Mouse (Mus musculus) heart, embryonic 12.5 days (tissue): ENCODE results near the gene Sgpp2. TPM values are rescaled to one million over a fixed set of nuclear protein-coding genes. Genes with fewer than 3 reads are reported as not detected.

Source experiments
- ATAC-seq: fragments of 200-750 bp; cut with Nextera tagmentation; 2 replicates; pipeline ENCODE4 v1.8.0; 2017; ENCODE audit warnings: moderate TSS enrichment, moderate library complexity; ENCODE audit not compliant: insufficient number of reproducible peaks, low FRiP score
- H3K27ac ChIP-seq: fragments of 300-500 bp; sonication (generic); 2 replicates; pipeline ENCODE4 v1.5.1; 2016; ENCODE audit warnings: mild to moderate bottlenecking, moderate library complexity; ENCODE audit not compliant: poor library complexity, severe bottlenecking
- H3K27me3 ChIP-seq: fragments of 300-500 bp; sonication (generic); replicated peaks from 2 replicates; pipeline ENCODE4 v1.6.1; 2016; ENCODE audit warnings: mild to moderate bottlenecking, moderate library complexity
- H3K36me3 ChIP-seq: fragments of 300-500 bp; sonication (generic); 2 replicates; pipeline ENCODE4 v1.6.1; 2016; ENCODE audit warnings: mild to moderate bottlenecking, moderate library complexity
- H3K4me1 ChIP-seq: fragments of 300-500 bp; sonication (generic); replicated peaks from 2 replicates; pipeline ENCODE4 v1.6.1; 2016; ENCODE audit warnings: mild to moderate bottlenecking
- H3K4me2 ChIP-seq: fragments of 300-500 bp; sonication (generic); 2 replicates; pipeline ENCODE4 v1.6.1; 2016; ENCODE audit warnings: mild to moderate bottlenecking, moderate library complexity
- H3K4me3 ChIP-seq: fragments of 300-500 bp; sonication (generic); 2 replicates; pipeline ENCODE4 v1.5.1; 2016; ENCODE audit warnings: mild to moderate bottlenecking
- H3K9ac ChIP-seq: fragments of 300-500 bp; sonication (generic); 2 replicates; pipeline ENCODE4 v1.6.1; 2016; ENCODE audit warnings: mild to moderate bottlenecking, moderate library complexity
- H3K9me3 ChIP-seq: fragments of 300-500 bp; sonication (generic); replicated peaks from 2 replicates; pipeline ENCODE4 v1.6.1; 2016; ENCODE audit warnings: mild to moderate bottlenecking, moderate library complexity
- WGBS: fragments of 180-500 bp; shearing (Covaris S2); methylation state at CpG from one replicate; pipeline ENCODE4 v1.1.7; 2016; 5-methylcytosine and 5-hydroxymethylcytosine counted together
- polyA plus RNA-seq: library from polyadenylated mRNA; unstranded; fragments of >200 nt; fragmentation: Nextera tagmentation; extraction: Ambion mirVana; gene quantifications from 2 replicates; pipeline ENCODE4 v1.2.1, GENCODE M21; 2016

The Sgpp2 gene
- 0.14 TPM in 2 replicates for polyA plus RNA-seq

DNA sequence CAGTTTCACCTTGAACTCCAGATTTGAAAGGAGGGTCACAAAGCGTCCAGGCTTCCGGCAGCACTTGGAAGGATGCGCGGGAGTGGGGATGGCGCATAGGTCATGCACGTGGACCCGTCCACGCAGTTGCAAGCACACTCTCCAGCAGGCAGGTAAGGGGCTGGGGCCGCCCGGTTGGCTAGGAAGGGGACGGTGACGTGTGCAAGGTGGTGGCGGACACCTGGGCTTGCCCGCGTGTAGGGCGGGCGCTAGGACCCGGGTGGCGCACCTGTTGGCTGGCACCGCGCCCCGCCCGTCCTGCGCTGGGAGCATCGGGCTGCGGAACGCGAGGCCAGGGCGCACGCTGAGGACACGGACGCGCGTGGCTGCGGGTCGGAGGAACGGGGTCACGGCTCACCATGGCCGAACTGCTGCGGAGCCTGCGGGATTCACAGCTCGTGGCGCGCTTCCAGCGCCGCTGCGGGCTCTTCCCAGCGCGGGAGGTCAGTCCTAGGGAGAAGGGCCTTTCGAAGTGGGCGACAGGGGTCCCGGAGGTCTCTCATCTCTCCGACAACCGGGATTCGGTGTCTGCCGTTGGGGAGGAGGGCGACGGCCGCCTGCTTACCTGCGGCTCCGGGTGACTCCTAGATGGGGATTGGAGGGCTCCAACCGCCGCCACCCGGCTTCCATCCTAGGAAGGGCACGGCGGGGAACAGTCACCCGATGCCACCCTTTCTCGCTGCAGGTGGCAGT lies at the start of gene Sgpp2:
Gene Sgpp2 (plus strand): TSS at position 325 of the 732 bp plus-strand sequence.
- no peaks in the 10 kb centered on the region for H3K36me3 ChIP-seq
- peaks cover 16% of the 10 kb centered on the region for H3K4me1 ChIP-seq
- H3K4me3 ChIP-seq = peak within 1 kb of the TSS; percentile 54
- H3K27ac ChIP-seq = no peak within 1 kb of the TSS
- under 1% methylated on average over 68 of the region's 68 CpGs for WGBS
- H3K4me2 ChIP-seq = peak within 1 kb of the TSS; percentile 98
- no peak for ATAC-seq
- H3K9ac ChIP-seq = peak within 1 kb of the TSS; percentile 35
- H3K9me3 ChIP-seq = no peaks in the 10 kb centered on the region
- peaks cover 59% of the 10 kb centered on the region for H3K27me3 ChIP-seq

DNA sequence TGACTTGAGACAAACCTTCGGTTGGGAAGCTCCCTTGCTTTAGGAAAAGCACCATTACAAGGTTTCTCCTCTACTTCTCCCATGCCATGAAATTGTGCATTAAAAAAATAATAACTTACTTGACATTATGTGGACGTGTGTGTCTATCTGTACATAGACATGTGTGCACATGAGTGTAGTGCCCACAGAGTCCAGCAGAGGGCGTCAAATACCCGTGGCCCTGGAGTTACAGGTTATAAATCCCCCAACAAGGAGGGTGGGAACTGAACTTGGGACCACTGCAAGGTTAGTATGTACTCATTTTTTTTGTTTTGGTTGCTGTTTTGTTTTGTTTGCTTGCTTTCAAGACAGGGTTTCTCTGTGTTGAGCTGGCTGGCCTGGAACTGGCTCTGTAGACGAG lies 42.6 kb upstream of the Sgpp2 start:
- no peak for ATAC-seq
- Histone ChIP-seq H3K27me3 (no peaks in the 10 kb centered on the region), H3K4me3 (no peak overlapping the region), H3K9ac (no peak overlapping the region), H3K27ac (no peak overlapping the region), H3K4me1 (no peaks in the 10 kb centered on the region), H3K4me2 (no peak overlapping the region), H3K36me3 (no peaks in the 10 kb centered on the region), H3K9me3 (no peaks in the 10 kb centered on the region; the same call in 1 of the 2 replicates)
- 61% methylated on average over 5 of the region's 5 CpGs for WGBS

DNA sequence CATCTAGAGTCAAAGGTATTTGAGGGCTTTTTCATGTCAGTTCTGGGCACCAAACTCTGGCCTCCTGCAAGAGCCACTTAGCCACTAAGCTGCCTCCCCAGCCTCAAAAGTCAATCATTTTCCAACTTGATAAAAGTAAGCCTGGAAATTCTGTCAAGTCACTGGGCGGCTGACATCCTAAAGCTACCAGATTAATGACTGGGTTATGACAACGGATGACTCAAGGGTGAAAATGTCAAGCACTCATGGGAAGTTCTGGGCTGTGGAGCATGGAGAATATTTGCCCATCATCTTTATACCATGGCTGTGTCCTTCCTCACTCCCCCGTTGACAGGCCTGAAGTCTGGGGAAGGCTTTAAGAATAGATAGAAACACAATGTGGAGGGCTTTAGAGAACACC lies 37.2 kb upstream of the Sgpp2 start:
- no peak for ATAC-seq
- H3K4me3 ChIP-seq = no peak overlapping the region
- no peaks in the 10 kb centered on the region for H3K27me3 ChIP-seq
- 64% methylated on average over 3 of the region's 3 CpGs for WGBS
- no peak overlapping the region for H3K9ac ChIP-seq
- H3K9me3 ChIP-seq = no peaks in the 10 kb centered on the region
- no peak overlapping the region for H3K4me2 ChIP-seq
- H3K27ac ChIP-seq = no peak overlapping the region
- H3K36me3 ChIP-seq = no peaks in the 10 kb centered on the region
- H3K4me1 ChIP-seq = no peaks in the 10 kb centered on the region

DNA sequence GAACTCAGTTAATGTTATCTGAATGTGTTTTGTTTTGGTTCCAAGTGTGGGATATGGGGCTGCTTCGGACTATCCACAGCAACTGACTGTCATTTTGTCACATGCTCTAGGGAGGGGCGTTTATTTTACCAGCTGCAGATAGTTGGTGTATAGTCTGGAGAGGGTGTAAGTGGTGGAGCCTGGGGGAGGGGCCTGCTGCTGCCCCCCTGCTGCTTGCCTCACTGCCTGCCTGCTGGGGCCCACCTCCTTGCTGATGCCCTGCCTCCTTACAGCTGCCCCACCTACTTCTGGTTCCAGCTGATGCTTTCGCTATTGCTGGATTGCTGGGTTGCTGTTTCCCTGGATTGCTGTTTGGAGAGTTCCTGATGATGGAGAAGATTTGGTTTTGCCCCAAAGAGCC lies 31.0 kb upstream of the Sgpp2 start:
- H3K9me3 ChIP-seq = no peaks in the 10 kb centered on the region
- no peaks in the 10 kb centered on the region for H3K36me3 ChIP-seq
- ATAC-seq = peak; percentile 33; the same call in 1 of the 2 replicates
- H3K4me2 ChIP-seq = 0 out of 2 replicates have a peak overlapping the region, but pooled peaks have one; percentile 6
- H3K9ac ChIP-seq = no peak overlapping the region
- H3K4me3 ChIP-seq = no peak overlapping the region
- H3K4me1 ChIP-seq = 0 out of 2 replicates have a peak, but pooled peaks cover 3% of the 10 kb centered on the region
- H3K27ac ChIP-seq = no peak overlapping the region
- H3K27me3 ChIP-seq = no peaks in the 10 kb centered on the region
- WGBS = 12% methylated on average over 3 of the region's 3 CpGs

DNA sequence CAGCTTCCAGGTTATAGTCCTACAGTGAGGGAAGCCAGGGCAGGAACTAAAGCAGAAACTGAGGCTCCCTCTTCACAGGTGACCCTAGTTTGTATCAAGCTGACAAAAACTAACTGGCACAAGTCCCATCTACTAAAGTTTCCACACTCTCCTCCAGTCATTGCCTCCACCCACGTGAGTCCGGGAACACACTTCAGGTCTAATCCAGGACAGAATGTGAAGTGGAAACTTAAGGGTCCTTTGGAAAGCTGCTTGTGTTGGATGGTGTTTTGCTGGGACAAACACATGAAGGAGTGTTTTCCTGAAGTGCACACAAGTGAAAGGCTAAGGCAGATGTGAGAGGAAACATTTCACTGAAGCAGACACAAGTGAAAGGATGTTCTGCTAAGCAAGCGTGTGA lies 17.7 kb upstream of the Sgpp2 start:
- H3K27ac ChIP-seq = no peak overlapping the region
- no peaks in the 10 kb centered on the region for H3K27me3 ChIP-seq
- no peaks in the 10 kb centered on the region for H3K36me3 ChIP-seq
- no peaks in the 10 kb centered on the region for H3K4me1 ChIP-seq
- ATAC-seq = no peak
- no peak overlapping the region for H3K4me2 ChIP-seq
- no peak overlapping the region for H3K9ac ChIP-seq
- 81% methylated on average over 3 of the region's 3 CpGs for WGBS
- H3K9me3 ChIP-seq = no peaks in the 10 kb centered on the region
- no peak overlapping the region for H3K4me3 ChIP-seq

DNA sequence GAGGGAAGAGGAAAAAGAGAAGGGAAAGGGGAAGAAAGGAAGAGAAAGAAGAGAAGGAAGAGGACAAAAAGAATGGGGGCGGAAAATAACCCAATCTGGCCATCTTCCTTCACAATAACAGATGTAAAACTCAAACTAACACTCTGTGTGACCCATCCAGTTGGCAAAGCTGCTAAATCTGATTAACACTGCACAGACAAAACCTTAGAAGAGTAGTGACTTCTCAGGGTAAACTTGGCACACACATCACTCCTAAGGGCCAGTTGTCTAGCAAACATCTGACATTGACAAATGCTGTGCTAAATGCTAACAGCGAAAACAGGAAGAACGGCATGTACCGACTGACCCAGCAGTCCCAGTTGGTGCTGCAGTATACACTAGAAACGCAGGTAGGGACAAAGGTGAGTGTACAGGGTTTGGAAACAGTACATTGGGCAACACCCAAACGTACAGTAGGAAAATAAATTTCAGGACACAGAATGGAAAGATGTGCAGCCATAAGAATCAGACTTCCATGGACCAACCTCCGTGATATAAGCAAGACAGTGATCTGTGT lies 10.4 kb upstream of the Sgpp2 start:
- H3K27ac ChIP-seq = no peak overlapping the region
- WGBS = 70% methylated on average over 7 of the region's 7 CpGs
- H3K4me3 ChIP-seq = no peak overlapping the region
- no peaks in the 10 kb centered on the region for H3K4me1 ChIP-seq
- H3K9me3 ChIP-seq = no peaks in the 10 kb centered on the region
- no peak for ATAC-seq
- peaks cover 8% of the 10 kb centered on the region; the same call in 1 of the 2 replicates for H3K27me3 ChIP-seq
- H3K9ac ChIP-seq = no peak overlapping the region
- H3K4me2 ChIP-seq = no peak overlapping the region
- no peaks in the 10 kb centered on the region for H3K36me3 ChIP-seq

DNA sequence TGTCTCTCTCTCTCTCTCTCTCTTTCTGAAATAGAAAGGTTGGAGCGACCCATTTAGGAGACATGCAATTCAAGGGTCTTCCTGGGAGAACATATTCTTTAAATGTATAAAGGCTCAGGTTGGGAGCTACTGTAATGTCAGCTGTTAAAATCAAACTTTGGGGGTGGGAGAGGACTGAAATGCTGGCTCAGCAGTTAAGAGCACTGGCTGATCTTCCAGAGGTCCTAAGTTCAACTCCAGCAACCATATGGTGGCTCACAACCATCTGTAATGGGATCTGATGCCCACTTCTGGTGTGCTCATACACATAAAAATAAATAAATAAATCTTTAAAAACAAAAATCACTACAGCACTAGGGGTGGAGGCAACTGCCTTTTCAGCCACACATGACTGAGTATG lies 1.5 kb upstream of the Sgpp2 start:
- H3K4me3 ChIP-seq = no peak overlapping the region
- no peak overlapping the region for H3K27ac ChIP-seq
- no peaks in the 10 kb centered on the region for H3K9me3 ChIP-seq
- ATAC-seq = no peak
- H3K36me3 ChIP-seq = no peaks in the 10 kb centered on the region
- H3K4me1 ChIP-seq = peaks cover 16% of the 10 kb centered on the region
- H3K9ac ChIP-seq = no peak overlapping the region
- 59% methylated on average over 1 of the region's 1 CpGs for WGBS
- H3K4me2 ChIP-seq = no peak overlapping the region
- peaks cover 59% of the 10 kb centered on the region for H3K27me3 ChIP-seq

DNA sequence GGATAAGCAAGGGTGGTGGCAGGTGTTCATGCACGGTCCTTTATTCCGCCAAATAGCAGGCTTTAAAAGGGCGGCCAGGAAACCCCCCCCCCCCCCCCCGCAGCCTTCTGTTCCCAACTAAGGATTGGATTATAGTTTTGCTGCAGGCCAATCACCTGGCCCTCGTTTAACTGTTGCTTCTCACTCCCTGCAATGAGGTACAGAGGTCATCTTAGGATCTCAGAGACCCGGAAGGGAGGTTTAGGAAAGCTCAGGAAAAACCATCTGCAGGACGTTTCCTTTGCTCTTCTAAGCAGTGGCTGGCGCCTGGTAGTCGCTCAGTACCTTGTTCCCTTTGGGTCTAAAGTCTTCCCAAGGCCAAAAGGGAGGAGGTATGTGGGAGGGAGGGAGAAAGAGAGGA lies 865 bp upstream of the Sgpp2 start:
- Histone ChIP-seq H3K4me1 (peaks cover 16% of the 10 kb centered on the region), H3K27me3 (peaks cover 59% of the 10 kb centered on the region), H3K4me3 (no peak overlapping the region), H3K9me3 (no peaks in the 10 kb centered on the region), H3K4me2 (no peak overlapping the region), H3K36me3 (no peaks in the 10 kb centered on the region), H3K9ac (no peak overlapping the region), H3K27ac (no peak overlapping the region)
- 5% methylated on average over 9 of the region's 9 CpGs for WGBS
- no peak for ATAC-seq

DNA sequence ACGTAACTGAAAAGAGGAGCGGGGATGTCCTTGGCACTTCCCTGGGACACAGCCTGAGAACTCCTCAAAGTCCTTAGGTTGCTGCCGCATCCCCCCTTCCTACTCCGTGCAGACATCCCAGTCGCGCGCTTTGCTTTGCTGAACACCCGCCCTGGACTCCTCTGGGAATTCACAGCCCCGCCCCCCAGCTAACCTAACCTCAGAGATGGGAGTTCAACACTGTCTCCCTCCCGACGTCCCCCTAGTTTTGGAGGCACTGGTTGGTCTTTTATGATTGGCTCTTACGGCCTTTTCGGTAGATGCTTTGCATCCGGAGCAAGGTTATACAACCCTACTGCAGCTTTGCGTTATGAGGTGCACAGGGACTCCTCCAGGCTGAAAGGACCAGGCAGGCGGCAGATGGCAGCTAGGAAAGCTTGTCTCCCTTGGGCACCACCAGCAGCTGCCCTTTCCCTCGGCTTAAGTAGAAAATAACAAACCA lies 756 bp downstream of the Sgpp2 start:
- Histone ChIP-seq H3K27me3 (peaks cover 56% of the 10 kb centered on the region), H3K27ac (no peak overlapping the region), H3K4me3 (peak overlapping the region; percentile 54), H3K4me1 (peaks cover 16% of the 10 kb centered on the region), H3K9me3 (no peaks in the 10 kb centered on the region), H3K36me3 (no peaks in the 10 kb centered on the region), H3K9ac (peak overlapping the region; percentile 35; the same call in 1 of the 2 replicates), H3K4me2 (peak overlapping the region; percentile 98)
- under 1% methylated on average over 17 of the region's 17 CpGs for WGBS
- ATAC-seq = no peak

DNA sequence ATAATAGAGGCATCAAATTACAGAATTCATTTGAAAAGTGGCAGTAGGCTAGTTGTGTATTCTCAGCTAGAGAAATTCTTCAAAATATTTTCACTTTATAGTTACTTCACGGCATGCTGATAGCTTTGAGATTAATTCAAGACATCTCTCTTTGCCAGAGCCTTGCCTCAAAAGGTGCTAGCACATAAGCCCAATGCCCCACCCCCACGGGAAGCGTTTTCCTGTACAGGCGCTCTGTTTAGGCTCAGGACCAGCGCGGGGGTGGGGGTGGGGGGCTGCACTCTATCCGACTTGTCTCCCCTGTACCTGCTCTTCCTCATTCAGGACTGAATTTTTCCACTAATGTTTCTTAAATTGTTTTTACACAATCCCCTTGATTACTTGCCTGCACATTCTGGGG lies 1.3 kb downstream of the Sgpp2 start:
- H3K36me3 ChIP-seq = no peaks in the 10 kb centered on the region
- H3K4me1 ChIP-seq = peaks cover 16% of the 10 kb centered on the region
- H3K9me3 ChIP-seq = no peaks in the 10 kb centered on the region
- WGBS = under 1% methylated on average over 7 of the region's 7 CpGs
- peaks cover 54% of the 10 kb centered on the region for H3K27me3 ChIP-seq
- no peak overlapping the region for H3K27ac ChIP-seq
- no peak overlapping the region for H3K9ac ChIP-seq
- ATAC-seq = no peak
- no peak overlapping the region for H3K4me3 ChIP-seq
- H3K4me2 ChIP-seq = peak overlapping the region; percentile 98; the same call in 1 of the 2 replicates

DNA sequence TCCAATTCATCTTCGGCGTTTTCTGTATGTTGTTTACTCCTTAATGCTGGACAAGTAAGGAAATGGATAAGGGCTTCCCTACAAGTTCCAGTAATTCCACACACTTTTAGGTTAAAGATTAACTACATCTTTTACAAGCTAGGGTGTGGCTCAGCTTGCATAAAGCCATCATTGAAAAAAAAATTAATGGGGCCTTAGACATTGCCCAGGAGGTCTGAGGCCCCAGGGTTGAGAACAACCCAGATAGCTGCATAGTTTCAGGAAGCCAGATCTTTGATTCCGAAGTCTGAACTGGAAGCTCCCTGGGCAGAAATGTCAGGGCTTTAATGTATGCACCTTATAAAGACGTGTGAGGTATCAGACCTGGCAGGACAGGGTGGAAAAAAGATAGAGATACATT lies 2.8 kb downstream of the Sgpp2 start:
- H3K4me2 ChIP-seq = no peak overlapping the region
- H3K9me3 ChIP-seq = no peaks in the 10 kb centered on the region
- peaks cover 41% of the 10 kb centered on the region for H3K27me3 ChIP-seq
- H3K27ac ChIP-seq = no peak overlapping the region
- H3K9ac ChIP-seq = no peak overlapping the region
- 66% methylated on average over 4 of the region's 4 CpGs for WGBS
- H3K36me3 ChIP-seq = no peaks in the 10 kb centered on the region
- no peak for ATAC-seq
- H3K4me3 ChIP-seq = no peak overlapping the region
- peaks cover 16% of the 10 kb centered on the region for H3K4me1 ChIP-seq
